Mouse (Mus musculus): Measurements from ENCODE around the gene Uxs1.

Gene Uxs1

GRCm38 (mm10) chr1:43789765-43790164 is 37.8 kb downstream of the Uxs1 start:
- no peak for DNase-seq

GRCm38 (mm10) chr1:43786711-43787110 is 40.9 kb downstream of the Uxs1 start:
- DNase-seq: no peak

- no peak for DNase-seq
Measured at GRCm38 (mm10) chr1:43785316-43785715, 42.3 kb downstream of the Uxs1 start.

- no peak for DNase-seq
Measured at GRCm38 (mm10) chr1:43783186-43783585, 44.4 kb downstream of the Uxs1 start.

- DNase-seq: no peak
Measured at GRCm38 (mm10) chr1:43782680-43783079, 44.9 kb downstream of the Uxs1 start.

GRCm38 (mm10) chr1:43781672-43782071 is 45.9 kb downstream of the Uxs1 start:
- DNase-seq: no peak

- DNase-seq: no peak
Measured at GRCm38 (mm10) chr1:43781195-43781594, 46.4 kb downstream of the Uxs1 start.

GRCm38 (mm10) chr1:43776106-43776505 is 51.5 kb downstream of the Uxs1 start:
- no peak for DNase-seq

GRCm38 (mm10) chr1:43774126-43774525 is 53.5 kb downstream of the Uxs1 start:
- no peak for DNase-seq

GRCm38 (mm10) chr1:43772694-43773093 is 54.9 kb downstream of the Uxs1 start:
- DNase-seq: no peak

- DNase-seq: no peak
Measured at GRCm38 (mm10) chr1:43770032-43770431, 57.6 kb downstream of the Uxs1 start.

- no peak for DNase-seq
Measured at GRCm38 (mm10) chr1:43769348-43769747, 58.3 kb downstream of the Uxs1 start.

GRCm38 (mm10) chr1:43768385-43768990 is 59.1 kb downstream of the Uxs1 start:
- DNase-seq: no peak

- DNase-seq: no peak
Measured at GRCm38 (mm10) chr1:43766328-43766727, 61.3 kb downstream of the Uxs1 start.

- DNase-seq: no peak
Measured at GRCm38 (mm10) chr1:43764481-43764880, 63.1 kb downstream of the Uxs1 start.

GRCm38 (mm10) chr1:43760085-43760484 is 67.5 kb downstream of the Uxs1 start:
- DNase-seq: no peak

GRCm38 (mm10) chr1:43754448-43755312 is 72.9 kb downstream of the Uxs1 start:
- DNase-seq: no peak

GRCm38 (mm10) chr1:43738519-43738894 is 89.1 kb downstream of the Uxs1 start:
- DNase-seq: no peak

GRCm38 (mm10) chr1:43737812-43738518 is 89.6 kb downstream of the Uxs1 start:
- peak; percentile 25 to 31 for DNase-seq

- DNase-seq: no peak
Measured at GRCm38 (mm10) chr1:43732657-43733056, 94.9 kb downstream of the Uxs1 start.

- DNase-seq: peak in 1 of 2 experiments; percentile 2
Measured at GRCm38 (mm10) chr1:43732100-43732499, 95.5 kb downstream of the Uxs1 start.

GRCm38 (mm10) chr1:43730491-43730924 is 97.1 kb downstream of the Uxs1 start, which contains the start of gene 1500015O10Rik:
1500015O10Rik (plus strand) TSS chr1:43730602.
- DNase-seq: no peak

GRCm38 (mm10) chr1:43722459-43722858 is 105.1 kb downstream of the Uxs1 start:
- DNase-seq: no peak

GRCm38 (mm10) chr1:43718793-43719192 is 108.8 kb downstream of the Uxs1 start:
- no peak for DNase-seq
